Mouse (Mus musculus) left cerebral cortex, adult 9 months (tissue): ENCODE results near the gene Adh4.
A peak's percentile ranks its signal among the peaks of the same experiment; 100 is the strongest.
"Not testable (repeated sequence)": the region's sequence is repeated elsewhere in the genome, so short reads cannot be mapped to it uniquely, and the experiment has no call there.

Experiments
- DNase-seq, 2 experiments: peaks; one replicate each; pipeline ENCODE4 v3.0.0; 2022; ENCODE audit warnings: low spot score in 2 of 2

Gene Adh4

DNA sequence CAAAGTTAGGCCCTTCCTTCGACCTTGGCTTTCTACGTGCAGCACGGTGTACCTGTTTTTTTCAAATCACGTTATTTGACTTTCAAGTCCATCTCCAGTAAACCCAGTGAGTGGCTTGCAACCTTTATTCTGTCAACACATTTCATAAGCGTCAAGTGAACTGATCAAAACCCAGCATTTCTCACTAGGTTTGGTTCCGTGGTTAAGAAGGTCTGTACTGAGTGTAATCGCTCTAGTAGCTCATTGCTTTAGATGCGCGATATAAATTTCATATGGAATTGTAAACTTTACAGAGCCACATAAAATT lies 28.2 kb downstream of the Adh4 start:
- no peak for DNase-seq

DNA sequence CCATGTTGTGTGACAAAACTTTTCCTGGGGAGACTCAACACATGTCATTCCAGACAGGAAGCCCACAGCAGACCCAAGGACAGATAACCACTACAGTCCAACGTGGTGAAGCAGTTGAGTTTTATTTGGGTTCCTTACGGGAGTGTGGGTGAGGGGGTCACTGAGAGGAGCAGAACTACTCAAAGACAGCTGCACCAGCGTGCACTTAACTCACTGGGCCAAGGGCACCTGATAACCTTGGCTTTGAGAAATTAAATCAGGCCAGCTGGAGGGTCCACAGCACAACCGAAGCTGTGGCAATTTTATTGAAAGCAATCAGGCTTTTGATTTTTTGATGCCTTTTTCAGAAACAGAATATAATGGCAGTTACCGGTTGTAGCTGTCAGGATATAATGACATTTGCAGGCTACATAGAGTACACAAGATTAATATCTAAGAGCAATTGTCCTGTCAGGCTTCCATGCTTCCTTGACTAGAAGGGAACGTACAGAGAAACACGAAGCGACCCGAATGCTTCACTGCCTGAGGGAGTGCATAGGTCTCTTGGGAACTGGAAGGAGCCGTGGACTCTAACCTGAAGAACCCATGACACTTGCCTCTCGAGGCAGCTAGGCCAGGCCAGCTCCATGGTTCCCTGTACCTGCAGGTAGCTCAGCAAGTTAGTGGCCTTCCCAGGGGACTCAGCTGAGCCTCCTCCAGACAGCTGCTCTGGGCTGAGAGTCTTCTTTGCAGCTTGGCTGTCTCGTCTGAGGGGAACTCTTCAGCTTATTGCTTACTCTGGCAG lies 33.0 kb downstream of the Adh4 start:
- DNase-seq: no peak

DNA sequence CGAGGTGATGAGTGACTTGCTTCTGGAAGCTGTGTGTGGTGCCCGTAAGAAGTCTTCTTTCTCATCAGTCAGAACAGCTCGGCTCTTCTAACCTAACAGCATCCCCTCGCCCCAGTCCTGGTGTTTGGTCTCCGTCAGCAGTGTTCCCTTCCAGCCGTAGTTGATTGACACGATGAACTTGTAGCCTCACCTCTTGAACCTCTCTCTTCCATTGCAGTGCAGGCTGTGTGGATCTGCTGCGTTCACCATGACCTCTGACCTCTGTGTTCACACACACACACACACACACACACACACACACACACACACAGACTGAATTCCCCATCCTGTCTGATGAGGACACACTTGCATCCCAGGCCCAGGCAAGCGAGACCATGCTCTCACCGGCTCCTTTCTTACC lies 36.9 kb downstream of the Adh4 start:
- no peak for DNase-seq

DNA sequence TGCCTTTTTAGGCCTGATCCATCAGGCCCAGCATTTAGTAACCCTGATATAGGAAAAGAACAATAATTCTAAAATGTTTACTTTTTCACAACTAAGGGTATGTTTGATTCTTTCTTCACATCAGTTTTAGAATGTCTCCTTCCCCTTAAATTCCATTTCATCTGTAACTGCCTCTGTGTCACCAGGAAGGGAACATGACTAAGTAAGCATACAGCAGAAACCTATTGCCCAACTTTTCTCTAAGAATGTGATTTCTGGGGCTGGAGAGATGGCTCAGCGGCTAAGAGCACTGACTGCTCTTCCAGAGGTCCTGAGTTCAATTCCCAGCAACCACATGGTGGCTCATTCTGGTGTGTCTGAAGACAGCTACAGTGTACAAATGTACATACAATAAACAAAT lies 39.0 kb downstream of the Adh4 start:
- DNase-seq: no peak

DNA sequence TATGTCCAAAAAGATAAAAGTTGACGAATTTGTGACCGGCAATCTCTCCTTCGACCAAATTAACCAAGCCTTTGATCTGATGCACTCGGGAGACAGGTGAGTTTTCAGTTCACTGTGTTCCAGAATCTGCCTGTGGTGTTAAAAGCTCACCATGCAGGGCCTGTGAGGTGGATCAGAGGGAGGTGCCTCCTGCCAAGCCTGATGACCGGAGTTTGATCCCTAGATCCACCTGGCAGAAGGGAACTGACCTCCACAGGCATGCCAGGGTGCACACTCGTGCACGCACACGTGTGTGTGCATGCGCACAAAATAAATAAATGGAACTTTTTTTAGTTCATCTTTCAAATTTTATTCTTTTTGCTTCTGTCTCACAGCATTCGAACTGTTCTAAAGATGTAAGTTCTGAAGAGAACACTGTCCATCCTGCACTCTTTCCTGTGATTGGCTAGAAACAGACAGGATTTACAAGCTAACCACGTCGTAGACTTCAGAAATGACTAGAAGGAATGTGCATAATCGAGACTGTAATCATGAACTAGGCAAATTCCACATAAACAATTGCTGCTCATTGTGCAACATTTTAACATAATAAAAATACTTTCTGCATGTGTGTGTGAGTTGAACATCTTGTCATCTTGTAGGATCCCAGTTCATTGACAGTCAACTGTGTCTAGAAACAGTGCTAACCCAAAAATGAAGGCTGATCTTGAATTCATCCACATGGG lies 39.6 kb downstream of the Adh4 start:
- no peak for DNase-seq

DNA sequence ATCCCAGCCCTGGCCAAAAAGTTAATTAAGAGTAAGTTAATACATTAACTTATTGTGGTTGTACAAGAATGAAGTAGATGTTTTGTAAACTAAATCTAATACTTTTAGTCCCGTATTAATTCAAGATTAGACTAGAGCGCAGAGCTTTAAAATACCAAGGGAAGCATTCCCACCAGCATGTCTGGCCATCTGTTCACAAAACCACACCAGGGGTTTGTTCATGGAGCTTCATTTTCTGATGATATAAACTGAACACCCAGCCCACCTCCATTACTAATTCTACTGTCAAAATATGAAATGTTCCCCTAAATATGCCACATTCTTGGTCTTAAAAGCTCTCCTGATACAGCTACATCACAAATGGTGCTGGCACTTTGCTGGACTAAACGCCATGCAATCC lies 43.2 kb downstream of the Adh4 start:
- DNase-seq: no peak

DNA sequence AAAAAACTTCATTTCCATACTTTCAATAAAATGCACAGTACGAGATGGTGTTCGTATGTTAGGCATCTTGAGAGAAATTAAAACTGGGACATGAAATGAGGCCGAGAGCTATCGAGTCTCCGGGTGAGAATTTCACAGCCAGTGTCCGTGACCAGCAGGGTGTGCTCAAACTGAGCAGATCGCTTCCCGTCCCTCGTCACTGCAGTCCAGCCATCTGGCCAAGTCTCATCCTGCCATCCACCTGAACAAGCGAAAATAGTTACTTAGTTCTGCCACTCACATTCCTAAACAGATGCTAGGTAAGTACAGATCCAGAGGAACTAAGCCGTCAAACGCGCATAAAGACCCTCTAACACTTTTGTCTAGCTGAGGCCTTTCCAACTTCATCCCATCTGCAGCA lies 45.0 kb downstream of the Adh4 start:
- DNase-seq: peak in 1 of 2 experiments; percentile 40

DNA sequence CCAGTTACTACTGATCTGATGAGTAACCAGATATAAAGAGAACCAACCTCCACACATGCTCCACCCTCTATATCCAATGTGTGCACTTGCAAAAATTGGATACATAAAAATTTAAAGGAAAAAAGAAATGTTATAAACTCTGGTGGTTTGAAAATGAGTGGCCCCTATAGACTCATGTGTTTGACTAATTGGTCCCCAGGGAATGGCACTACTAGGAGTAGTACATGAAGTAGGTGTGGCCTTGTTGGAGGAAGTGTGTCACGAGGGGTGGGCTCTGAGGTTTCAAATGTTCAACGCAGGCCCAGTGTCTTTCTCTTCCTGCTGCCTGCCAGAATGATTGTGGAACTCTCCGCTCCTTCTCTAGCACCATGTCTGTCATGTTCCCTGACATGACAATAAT lies 46.6 kb downstream of the Adh4 start:
- no peak for DNase-seq

DNA sequence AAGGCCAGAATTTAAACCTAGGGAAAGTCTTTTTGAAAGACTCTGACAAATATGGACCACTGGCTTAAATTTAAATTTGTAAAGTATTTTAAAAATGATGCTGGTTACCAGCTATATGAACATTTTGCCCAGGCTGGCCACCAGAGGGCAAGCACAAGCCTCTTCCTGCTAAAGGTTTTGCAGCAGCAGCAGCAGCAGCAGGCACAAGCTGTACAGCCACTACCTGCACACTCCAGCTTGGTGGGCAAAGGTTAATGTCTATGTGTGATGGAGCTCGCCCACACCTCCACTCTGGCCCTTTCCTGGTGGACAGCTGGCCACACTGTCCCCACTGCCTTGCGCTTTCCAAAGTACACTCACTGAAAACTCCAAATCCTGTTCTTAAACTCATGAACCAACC lies 47.9 kb downstream of the Adh4 start:
- no peak for DNase-seq

DNA sequence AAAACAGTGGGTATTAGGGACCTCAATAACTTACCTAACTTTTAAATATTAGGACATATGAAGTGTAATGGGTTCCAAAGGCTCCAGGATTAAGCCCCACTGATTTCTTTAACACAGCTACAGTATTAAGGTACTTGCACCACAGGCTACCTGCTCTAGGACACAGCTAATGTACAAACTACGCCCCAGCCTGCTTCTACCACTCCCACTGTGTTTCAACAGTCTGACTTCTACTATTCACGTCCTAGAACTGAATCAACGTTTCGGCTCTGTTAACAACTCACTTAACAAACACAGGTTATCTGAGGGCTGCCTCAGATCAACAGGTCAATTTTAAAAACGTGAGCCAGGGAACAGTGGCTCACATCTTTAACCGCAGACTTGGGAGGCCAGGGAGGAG lies 48.5 kb downstream of the Adh4 start:
- DNase-seq: no peak

DNA sequence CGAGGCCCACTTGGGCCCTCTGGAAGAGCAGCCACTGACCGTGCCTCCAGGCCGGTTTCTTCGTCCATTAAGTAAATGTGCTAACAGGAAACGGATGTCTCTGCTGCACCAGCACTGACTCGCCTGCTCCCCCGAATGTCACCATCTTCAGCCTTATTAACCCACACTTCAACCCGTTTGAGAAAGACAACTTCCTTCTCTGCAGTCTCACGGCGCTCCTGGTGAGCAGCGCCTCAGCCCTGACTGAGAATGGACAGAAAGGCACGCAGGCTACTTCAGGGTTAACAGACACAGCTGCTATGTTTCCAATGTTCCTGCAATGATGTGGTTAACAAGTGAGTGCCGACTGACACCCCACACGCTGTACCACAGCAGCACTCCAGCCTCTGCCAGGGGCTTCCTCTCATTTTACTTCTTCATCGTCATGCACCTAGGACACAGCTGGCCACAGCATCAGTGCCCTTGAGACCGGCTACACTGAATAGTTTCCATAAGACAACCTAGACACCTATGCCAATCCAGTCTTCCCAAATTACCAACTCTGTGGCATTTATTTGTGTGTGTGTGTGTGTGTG lies 49.4 kb downstream of the Adh4 start:
- no peak for DNase-seq

DNA sequence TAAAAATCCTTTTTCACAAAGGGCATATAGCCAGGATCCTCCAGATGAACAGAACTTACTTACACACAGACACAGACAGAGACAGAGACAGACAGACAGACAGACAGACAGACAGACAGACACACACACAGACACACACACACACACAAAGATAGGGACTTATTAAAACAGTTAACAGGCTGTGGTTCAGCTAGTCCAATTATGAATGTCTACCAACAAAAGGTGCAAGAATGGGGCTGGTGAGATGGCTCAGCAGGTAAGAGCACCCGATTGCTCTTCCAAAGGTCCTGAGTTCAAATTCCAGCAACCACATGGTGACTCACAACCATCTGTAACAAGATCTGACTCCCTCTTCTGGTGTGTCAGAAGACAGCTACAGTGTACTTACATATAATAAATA lies 51.4 kb downstream of the Adh4 start:
- DNase-seq: not testable (repeated sequence)

DNA sequence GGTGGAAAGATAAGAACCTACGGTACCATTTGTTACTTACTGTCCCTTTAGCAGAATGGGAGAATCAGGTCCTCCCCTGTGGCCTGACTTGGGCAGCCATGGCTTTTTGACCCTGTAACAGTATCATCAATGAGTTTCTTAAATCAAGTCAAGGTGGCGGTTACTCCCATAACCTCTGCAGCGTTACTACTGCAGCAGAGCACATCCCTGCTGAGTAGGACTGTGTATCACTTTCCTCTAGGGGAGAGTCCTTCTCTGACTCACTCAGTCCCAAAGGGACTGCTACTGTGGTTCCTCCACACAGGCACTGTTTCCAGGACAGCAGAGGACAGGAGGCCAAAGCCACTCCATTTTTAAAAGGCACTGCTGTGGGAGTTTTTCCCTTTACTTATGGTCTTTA lies 55.8 kb downstream of the Adh4 start:
- no peak for DNase-seq

DNA sequence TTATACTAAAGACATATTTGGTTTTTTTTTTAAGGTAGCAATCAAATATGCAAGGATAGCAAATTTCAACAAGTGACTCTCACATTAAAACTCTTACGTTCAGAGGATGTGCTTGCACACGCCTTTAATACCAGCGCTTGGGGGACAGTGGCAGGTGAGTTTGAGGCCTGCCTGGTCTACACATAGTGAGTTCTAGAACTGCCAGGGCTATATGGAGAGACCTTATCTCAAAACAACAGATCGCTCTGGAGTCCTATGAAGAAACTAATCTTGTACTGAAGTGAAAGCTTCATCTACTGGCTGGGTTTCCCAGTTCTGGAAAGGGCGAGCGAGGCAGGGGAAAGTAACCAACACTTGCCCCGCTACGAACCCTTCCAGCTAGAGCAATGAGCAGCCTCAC lies 64.2 kb downstream of the Adh4 start:
- DNase-seq: no peak
